Mouse (Mus musculus) hindbrain, embryonic 10.5 days (tissue): ENCODE data around the gene Itm2c. TPM values are rescaled to one million over a fixed set of nuclear protein-coding genes. Genes with fewer than 3 reads are reported as not detected.

Experiments used
- DNase-seq: peaks from one replicate; pipeline ENCODE4 v3.0.0-alpha.2; 2017; ENCODE audit warnings: low spot score
- H3K27ac ChIP-seq: fragments of 300-500 bp; sonication (generic); 2 replicates; pipeline ENCODE4 v1.5.1; 2016; ENCODE audit warnings: mild to moderate bottlenecking, moderate library complexity
- H3K27me3 ChIP-seq: fragments of 300-500 bp; sonication (generic); 2 replicates; pipeline ENCODE4 v1.6.1; 2016; ENCODE audit warnings: mild to moderate bottlenecking; ENCODE audit not compliant: poor library complexity, insufficient read depth, severe bottlenecking
- H3K36me3 ChIP-seq: fragments of 300-500 bp; sonication (generic); 2 replicates; pipeline ENCODE4 v1.6.1; 2016; ENCODE audit warnings: mild to moderate bottlenecking, moderate library complexity
- H3K4me1 ChIP-seq: fragments of 300-500 bp; sonication (generic); replicated peaks from 2 replicates; pipeline ENCODE4 v1.6.1; 2016; ENCODE audit warnings: mild to moderate bottlenecking
- H3K4me3 ChIP-seq: fragments of 300-500 bp; sonication (generic); 2 replicates; pipeline ENCODE4 v1.5.1; 2016; ENCODE audit warnings: mild to moderate bottlenecking, moderate library complexity
- H3K9me3 ChIP-seq: fragments of 300-500 bp; sonication (generic); 2 replicates; pipeline ENCODE4 v1.6.1; 2016; ENCODE audit warnings: mild to moderate bottlenecking, moderate library complexity
- WGBS: fragments of 180-500 bp; shearing (Covaris S2); methylation state at CpG from one replicate; pipeline ENCODE4 v1.1.7; 2016; 5-methylcytosine and 5-hydroxymethylcytosine counted together
- polyA plus RNA-seq: library from polyadenylated mRNA; unstranded; fragments of >200 nt; fragmentation: Nextera tagmentation; extraction: Ambion mirVana; gene quantifications from 2 replicates; pipeline ENCODE4 v1.2.1, GENCODE M21; 2016

The Itm2c gene
- polyA plus RNA-seq, 1 experiment from 2014 or later = 151 TPM

GRCm38 (mm10) chr1:85957290-85957689 is 63.2 kb downstream of the Itm2c start:
- Histone ChIP-seq H3K27ac (no peak overlapping the region), H3K36me3 (no peaks in the 10 kb centered on the region), H3K4me3 (no peak overlapping the region), H3K27me3 (no peaks in the 10 kb centered on the region), H3K9me3 (no peaks in the 10 kb centered on the region), H3K4me1 (no peaks in the 10 kb centered on the region)
- no peak for DNase-seq
- WGBS = 82% methylated on average over 5 of the region's 5 CpGs

- DNase-seq = no peak
- WGBS = 64% methylated on average over 9 of the region's 9 CpGs
- H3K4me3 ChIP-seq = no peak overlapping the region
- H3K4me1 ChIP-seq = no peaks in the 10 kb centered on the region
- no peaks in the 10 kb centered on the region for H3K27me3 ChIP-seq
- no peak overlapping the region for H3K27ac ChIP-seq
- H3K9me3 ChIP-seq = no peaks in the 10 kb centered on the region
- H3K36me3 ChIP-seq = no peaks in the 10 kb centered on the region
These were observed 64.0 kb downstream of the Itm2c start for GRCm38 (mm10) chr1:85957942-85958619.

Other genes starting within 250 kb of the Itm2c start
- gene Sp100, start 244.3 kb upstream of the Itm2c start, polyA plus RNA-seq = 0.29 and 0.58 TPM in 2 replicates
- gene A630001G21Rik, start 115.6 kb upstream of the Itm2c start, polyA plus RNA-seq = 1.3 and 1.4 TPM in 2 replicates
- gene Cab39, start 100.8 kb upstream of the Itm2c start, polyA plus RNA-seq = 41.7 and 43.1 TPM in 2 replicates
- 0.43 and 0.51 TPM in 2 replicates for gene 4933407L21Rik, start 34.2 kb downstream of the Itm2c start, polyA plus RNA-seq
- gene Gpr55, start 66.7 kb downstream of the Itm2c start, polyA plus RNA-seq = not detected in 2 replicates
- not detected in 2 replicates for gene Spata3, start 122.5 kb downstream of the Itm2c start, polyA plus RNA-seq
- 0.19 and 0.25 TPM in 2 replicates for gene 2810459M11Rik, start 151.6 kb downstream of the Itm2c start, polyA plus RNA-seq
- 184 and 222 TPM in 2 replicates for gene Psmd1, start 170.1 kb downstream of the Itm2c start, polyA plus RNA-seq
- 0.10 and 0.35 TPM in 2 replicates for gene Htr2b, start 217.7 kb downstream of the Itm2c start, polyA plus RNA-seq
- not detected in 2 replicates for gene Gm21972, start 239.4 kb downstream of the Itm2c start, polyA plus RNA-seq